In the genomic region with DNA sequence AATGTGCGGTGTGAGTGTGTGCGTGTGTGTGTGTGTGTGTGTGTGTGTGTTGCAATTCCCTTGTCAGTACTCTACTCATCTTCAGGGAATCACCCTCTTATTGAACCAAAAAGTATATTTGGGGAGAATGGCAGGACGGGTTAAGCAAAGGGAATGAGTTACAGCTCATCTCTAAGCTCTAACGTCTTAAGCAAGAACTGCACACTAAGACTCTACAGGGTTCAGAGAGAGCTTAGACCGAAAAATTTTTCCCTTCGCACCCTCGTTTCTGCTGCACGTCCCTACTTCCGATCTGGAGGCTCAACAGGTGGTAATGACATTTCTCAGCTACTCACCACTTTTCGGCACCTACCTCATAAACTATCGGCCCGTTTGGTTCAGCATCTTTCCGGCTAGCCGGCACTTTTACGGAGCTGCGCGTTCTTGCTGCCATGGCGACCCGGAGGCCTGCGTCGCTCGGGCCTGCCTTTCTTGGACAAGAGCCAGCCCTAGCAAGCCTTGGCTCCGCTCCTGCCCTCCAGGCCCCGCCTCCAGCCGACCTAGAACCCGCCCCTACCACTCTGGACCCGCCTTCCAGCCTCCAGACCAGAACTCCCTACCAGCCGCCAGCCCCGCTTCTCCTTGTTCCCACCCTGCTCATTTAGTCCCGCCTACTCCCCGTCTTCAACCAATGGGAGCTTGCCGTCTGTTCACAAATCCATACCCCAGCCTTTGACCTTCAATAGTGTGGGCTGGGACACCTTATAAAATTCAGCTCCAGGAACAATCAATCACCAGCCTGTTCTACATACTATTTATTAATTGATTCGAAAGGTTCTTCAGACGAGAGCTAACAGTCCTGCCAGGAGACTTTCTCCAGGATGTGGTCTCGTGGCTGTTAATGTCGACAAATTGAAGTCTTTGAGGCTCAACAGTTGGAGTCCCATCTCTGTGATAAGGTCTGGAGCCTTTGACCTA, we compare ENCODE assay signal across 8 mouse cellular contexts. TPM values are rescaled to one million over a fixed set of nuclear protein-coding genes. Genes with fewer than 3 reads are reported as not detected.
DNase-seq lines count a peak whose midpoint lies in the region; ATAC-seq lines count a peak whose summit lies in the region.

A gene (minus strand): TSS at position 604 of the 957 bp plus-strand sequence.

- H3K27me3 ChIP-seq in intestine, embryonic 15.5 days (replicated peaks), result no peaks in the 10 kb centered on the region

- H3K36me3 ChIP-seq in intestine, embryonic 15.5 days, result no peaks in the 10 kb centered on the region; the same call in 1 of the 2 replicates

- H3K4me3 ChIP-seq in intestine, embryonic 15.5 days (replicated peaks), result peak within 1 kb of the TSS; percentile 29

- peaks cover 7% of the 10 kb centered on the region for H3K4me1 ChIP-seq in intestine, embryonic 15.5 days (replicated peaks)

- H3K27ac ChIP-seq in intestine, embryonic 15.5 days, result no peak within 1 kb of the TSS

- DNase-seq in adrenal gland, adult 2 months, result peak; percentile 97
- peak; percentile 95 for DNase-seq in embryo, embryonic 11 days
- DNase-seq in gastrocnemius, postnatal 25 days, result peak; percentile 92
- peak; percentile 90 to 93 for DNase-seq in left cerebral cortex, postnatal 14 days (ENCODE audit: low spot score in 2 of 2)
- peak; percentile 93 for DNase-seq in mesoderm, embryonic 11.5 days (ENCODE audit: low read depth, low spot score)
- peak; percentile 83 to 86 for DNase-seq in right cerebral cortex, postnatal 36 days (ENCODE audit: low spot score in 2 of 2)
- DNase-seq in urinary bladder, postnatal 4 days (ENCODE audit: low spot score in 2 of 2), result peak; percentile 94 to 95

- intact Hi-C loops in left cerebral cortex, postnatal 14 days (cut with DNase I), result no loop called here

- 13% methylated on average over 36 of the region's 36 CpGs for WGBS in intestine, embryonic 15.5 days

- no peak within 1 kb of the TSS for H3K9ac ChIP-seq in intestine, embryonic 15.5 days

- no peaks in the 10 kb centered on the region for H3K9me3 ChIP-seq in intestine, embryonic 15.5 days

- H3K4me2 ChIP-seq in intestine, embryonic 15.5 days (replicated peaks), result peak within 1 kb of the TSS; percentile 62

- peak; percentile 99 for ATAC-seq in intestine, embryonic 15.5 days

RNA-seq across cellular contexts. Expression of the gene that starts here (rescaled TPM):
- total RNA-seq in adrenal gland, adult 2 months (2021), result 1 to 10 TPM; 5.2 to 8.9 TPM
- 1.7 and 1.8 TPM in 2 replicates for polyA plus RNA-seq in adrenal gland, adult 2 months (2012; rRNA removed)
- total RNA-seq in gastrocnemius, postnatal 25 days (2021), result 1 to 10 TPM; 2.4 to 4.0 TPM
- 6.1 and 6.8 TPM in 2 replicates for polyA plus RNA-seq in intestine, embryonic 15.5 days (2015; fragmentation: Nextera tagmentation; extraction: Ambion mirVana)
- total RNA-seq in left cerebral cortex, postnatal 14 days (2021), result 10 to 100 TPM; 72.5 to 79.2 TPM

Comparison
In these comparisons a context has a peak if more than half of its experiments do, and no peak if none do; other contexts are left out.
1. RNA of the gene that starts here (total RNA-seq): 72.5 to 79.2 TPM in left cerebral cortex, postnatal 14 days; 5.2 to 8.9 TPM in adrenal gland, adult 2 months and 2.4 to 4.0 TPM in gastrocnemius, postnatal 25 days; every median in the first group is over 4 times any median in the second.
2. Peak in every context shown above with its lines, with median percentiles within 50 percentile points of each other: DNase-seq.